Mouse (Mus musculus) cerebellum, adult 2 months (tissue): ENCODE data around the gene B3galt1.

Experiments
- CTCF ChIP-seq: fragments of 200-500 bp; IDR thresholded peaks from 2 replicates; pipeline ENCODE4 v1.5.1; 2011; ENCODE audit warnings: low read depth, mild to moderate bottlenecking, control low read depth, low read length, moderate library complexity, borderline replicate concordance; ENCODE audit not compliant: insufficient read depth
- POLR2A ChIP-seq: fragments of 200-500 bp; IDR thresholded peaks from 2 replicates; pipeline ENCODE4 v1.6.1; 2011; ENCODE audit warnings: low read length, control low read depth, borderline replicate concordance; ENCODE audit not compliant: insufficient read depth

- TF ChIP-seq CTCF (no peak), POLR2A (no peak)
Measured at GRCm38 (mm10) chr2:68080872-68081280, 515.2 kb downstream of the B3galt1 start.
